Mouse (Mus musculus) midbrain, embryonic 12.5 days (tissue): Measurements from ENCODE around the gene S1pr1. TPM values are rescaled to one million over a fixed set of nuclear protein-coding genes. Genes with fewer than 3 reads are reported as not detected.
A peak's percentile ranks its signal among the peaks of the same experiment; 100 is the strongest.

Source experiments
- ATAC-seq: fragments of 200-750 bp; cut with Nextera tagmentation; 2 replicates; pipeline ENCODE4 v1.8.0; 2017; ENCODE audit warnings: low read depth, moderate TSS enrichment, moderate library complexity; ENCODE audit not compliant: low FRiP score
- H3K27ac ChIP-seq: fragments of 300-500 bp; sonication (generic); replicated peaks from 2 replicates; pipeline ENCODE4 v1.5.1; 2016; ENCODE audit warnings: mild to moderate bottlenecking
- H3K27me3 ChIP-seq: fragments of 300-500 bp; sonication (generic); 2 replicates; pipeline ENCODE4 v1.6.1; 2016; ENCODE audit warnings: mild to moderate bottlenecking
- H3K36me3 ChIP-seq: fragments of 300-500 bp; sonication (generic); 2 replicates; pipeline ENCODE4 v1.6.1; 2016
- H3K4me1 ChIP-seq: fragments of 300-500 bp; sonication (generic); 2 replicates; pipeline ENCODE4 v1.6.1; 2016
- H3K4me2 ChIP-seq: fragments of 300-500 bp; sonication (generic); replicated peaks from 2 replicates; pipeline ENCODE4 v1.6.1; 2016; ENCODE audit warnings: mild to moderate bottlenecking, moderate library complexity
- H3K4me3 ChIP-seq: fragments of 300-500 bp; sonication (generic); 2 replicates; pipeline ENCODE4 v1.5.1; 2016; ENCODE audit warnings: mild to moderate bottlenecking
- H3K9ac ChIP-seq: fragments of 300-500 bp; sonication (generic); replicated peaks from 2 replicates; pipeline ENCODE4 v1.6.1; 2016; ENCODE audit warnings: mild to moderate bottlenecking, moderate library complexity
- H3K9me3 ChIP-seq: fragments of 300-500 bp; sonication (generic); 2 replicates; pipeline ENCODE4 v1.6.1; 2016; ENCODE audit warnings: mild to moderate bottlenecking
- WGBS: fragments of 180-500 bp; shearing (Covaris S2); methylation state at CpG from one replicate; pipeline ENCODE4 v1.1.7; 2016; 5-methylcytosine and 5-hydroxymethylcytosine counted together
- polyA plus RNA-seq: library from polyadenylated mRNA; unstranded; fragments of >200 nt; fragmentation: Nextera tagmentation; extraction: Ambion mirVana; gene quantifications from 2 replicates; pipeline ENCODE4 v1.2.1, GENCODE M21; 2016

The S1pr1 gene
- polyA plus RNA-seq, 1 experiment from 2014 or later = 20.8 TPM

DNA sequence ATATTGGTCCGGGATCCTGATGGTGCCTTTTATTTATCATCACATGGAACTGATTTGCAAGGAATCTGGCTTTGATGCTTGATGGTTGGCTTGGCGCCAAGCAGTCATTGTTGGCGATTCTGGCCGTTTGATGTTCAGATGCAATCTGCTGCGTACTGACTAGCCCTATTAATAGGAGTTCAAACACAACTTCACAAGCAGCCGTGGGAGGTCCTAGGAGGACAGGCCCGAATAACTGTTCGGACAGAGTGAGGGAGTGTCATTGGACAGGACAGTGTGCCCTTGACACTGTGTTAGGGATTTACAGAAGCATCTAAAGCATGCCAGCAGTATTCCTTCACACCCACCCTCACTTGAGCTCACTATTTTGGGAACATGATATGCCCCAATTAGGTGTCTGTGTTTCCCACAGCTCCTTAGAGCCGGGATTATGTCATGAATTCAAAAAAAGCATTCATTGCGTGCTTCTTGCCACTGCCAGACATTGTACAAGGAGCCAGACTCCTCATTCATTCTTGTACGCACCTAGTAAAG is 23.0 kb upstream of the S1pr1 start:
- 56% methylated on average over 11 of the region's 11 CpGs for WGBS
- no peak overlapping the region for H3K9ac ChIP-seq
- H3K4me2 ChIP-seq = no peak overlapping the region
- peaks cover 5% of the 10 kb centered on the region; the same call in 1 of the 2 replicates for H3K4me1 ChIP-seq
- H3K27ac ChIP-seq = no peak overlapping the region
- H3K27me3 ChIP-seq = no peaks in the 10 kb centered on the region
- H3K36me3 ChIP-seq = no peaks in the 10 kb centered on the region
- peak; percentile 71 for ATAC-seq
- no peak overlapping the region for H3K4me3 ChIP-seq
- no peaks in the 10 kb centered on the region for H3K9me3 ChIP-seq

DNA sequence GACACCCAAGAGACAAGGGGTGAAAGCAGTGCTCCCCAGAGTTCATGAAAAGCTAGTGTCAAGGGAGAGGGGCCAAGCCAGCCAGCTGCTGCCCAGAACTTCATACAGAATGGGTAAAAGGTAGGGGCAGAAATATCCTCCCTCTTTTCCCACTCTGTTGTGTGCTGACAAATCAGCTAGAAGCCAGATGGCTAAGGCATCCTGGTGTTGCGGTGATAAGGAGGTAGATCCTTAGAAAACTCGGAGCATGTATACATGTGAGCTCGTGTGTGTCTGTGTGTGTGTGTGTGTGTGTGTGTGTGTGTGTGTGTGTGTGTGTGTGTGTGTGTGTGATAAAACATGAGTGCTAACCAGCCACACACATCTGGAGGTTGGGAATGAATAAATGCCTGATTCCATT is 20.7 kb upstream of the S1pr1 start:
- 88% methylated on average over 3 of the region's 3 CpGs for WGBS
- H3K4me2 ChIP-seq = no peak overlapping the region
- ATAC-seq = no peak
- no peak overlapping the region for H3K27ac ChIP-seq
- H3K9me3 ChIP-seq = no peaks in the 10 kb centered on the region
- no peak overlapping the region for H3K4me3 ChIP-seq
- no peaks in the 10 kb centered on the region for H3K27me3 ChIP-seq
- no peaks in the 10 kb centered on the region for H3K36me3 ChIP-seq
- peaks cover 5% of the 10 kb centered on the region; the same call in 1 of the 2 replicates for H3K4me1 ChIP-seq
- H3K9ac ChIP-seq = no peak overlapping the region

- peaks cover 5% of the 10 kb centered on the region; the same call in 1 of the 2 replicates for H3K4me1 ChIP-seq
- no peak overlapping the region for H3K9ac ChIP-seq
- H3K4me2 ChIP-seq = no peak overlapping the region
- ATAC-seq = no peak
- no peak overlapping the region for H3K27ac ChIP-seq
- WGBS = 86% methylated on average over 3 of the region's 3 CpGs
- H3K27me3 ChIP-seq = no peaks in the 10 kb centered on the region
- H3K9me3 ChIP-seq = no peaks in the 10 kb centered on the region
- H3K4me3 ChIP-seq = no peak overlapping the region
- H3K36me3 ChIP-seq = no peaks in the 10 kb centered on the region
Measured at GRCm38 (mm10) chr3:115734841-115735240, 20.0 kb upstream of the S1pr1 start.

DNA sequence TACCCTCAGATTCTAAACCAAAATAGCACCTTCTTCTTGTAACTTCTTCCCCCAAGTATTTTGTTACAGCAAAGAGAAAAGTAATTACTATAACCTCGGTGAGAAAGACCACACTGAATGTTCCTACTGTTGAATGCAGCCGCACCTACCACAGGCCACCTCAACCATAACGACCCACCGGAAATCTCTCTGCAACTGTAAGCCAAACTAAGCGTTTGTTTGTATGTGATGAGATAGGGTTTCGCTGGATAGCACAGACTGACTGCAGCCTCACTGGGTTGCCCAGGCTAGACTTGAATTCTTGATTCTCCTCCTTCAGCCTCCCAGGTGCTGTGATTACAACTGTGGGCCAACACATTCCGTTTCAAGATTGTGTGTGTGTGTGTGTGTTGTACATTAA is 15.5 kb upstream of the S1pr1 start:
- no peak for ATAC-seq
- no peak overlapping the region for H3K4me2 ChIP-seq
- no peaks in the 10 kb centered on the region for H3K9me3 ChIP-seq
- no peak overlapping the region for H3K9ac ChIP-seq
- peaks cover 2% of the 10 kb centered on the region; the same call in 1 of the 2 replicates for H3K4me1 ChIP-seq
- no peak overlapping the region for H3K27ac ChIP-seq
- H3K27me3 ChIP-seq = no peaks in the 10 kb centered on the region
- H3K36me3 ChIP-seq = no peaks in the 10 kb centered on the region
- WGBS = 93% methylated on average over 7 of the region's 7 CpGs
- H3K4me3 ChIP-seq = no peak overlapping the region

- Histone ChIP-seq H3K36me3 (no peaks in the 10 kb centered on the region), H3K9ac (no peak overlapping the region), H3K27me3 (no peaks in the 10 kb centered on the region), H3K27ac (no peak overlapping the region), H3K4me2 (no peak overlapping the region), H3K4me1 (peaks cover 2% of the 10 kb centered on the region; the same call in 1 of the 2 replicates), H3K4me3 (no peak overlapping the region), H3K9me3 (no peaks in the 10 kb centered on the region)
- 72% methylated on average over 7 of the region's 7 CpGs for WGBS
- ATAC-seq = no peak
Measured at GRCm38 (mm10) chr3:115729187-115729586, 14.3 kb upstream of the S1pr1 start.

GRCm38 (mm10) chr3:115728211-115728610 is 13.3 kb upstream of the S1pr1 start:
- Histone ChIP-seq H3K9me3 (no peaks in the 10 kb centered on the region), H3K4me1 (peaks cover 2% of the 10 kb centered on the region; the same call in 1 of the 2 replicates), H3K4me2 (no peak overlapping the region), H3K27ac (no peak overlapping the region), H3K36me3 (no peaks in the 10 kb centered on the region), H3K27me3 (no peaks in the 10 kb centered on the region), H3K4me3 (no peak overlapping the region), H3K9ac (no peak overlapping the region)
- no peak; the same call in 1 of the 2 replicates for ATAC-seq
- 47% methylated on average over 3 of the region's 3 CpGs for WGBS

- no peak overlapping the region for H3K27ac ChIP-seq
- peaks cover 2% of the 10 kb centered on the region for H3K27me3 ChIP-seq
- H3K36me3 ChIP-seq = no peaks in the 10 kb centered on the region
- ATAC-seq = no peak
- no peak overlapping the region for H3K4me2 ChIP-seq
- no peaks in the 10 kb centered on the region for H3K9me3 ChIP-seq
- no peak overlapping the region for H3K4me3 ChIP-seq
- no peak overlapping the region for H3K9ac ChIP-seq
- H3K4me1 ChIP-seq = peaks cover 8% of the 10 kb centered on the region
- 85% methylated on average over 6 of the region's 6 CpGs for WGBS
Measured at GRCm38 (mm10) chr3:115718886-115719285, 4.0 kb upstream of the S1pr1 start.

DNA sequence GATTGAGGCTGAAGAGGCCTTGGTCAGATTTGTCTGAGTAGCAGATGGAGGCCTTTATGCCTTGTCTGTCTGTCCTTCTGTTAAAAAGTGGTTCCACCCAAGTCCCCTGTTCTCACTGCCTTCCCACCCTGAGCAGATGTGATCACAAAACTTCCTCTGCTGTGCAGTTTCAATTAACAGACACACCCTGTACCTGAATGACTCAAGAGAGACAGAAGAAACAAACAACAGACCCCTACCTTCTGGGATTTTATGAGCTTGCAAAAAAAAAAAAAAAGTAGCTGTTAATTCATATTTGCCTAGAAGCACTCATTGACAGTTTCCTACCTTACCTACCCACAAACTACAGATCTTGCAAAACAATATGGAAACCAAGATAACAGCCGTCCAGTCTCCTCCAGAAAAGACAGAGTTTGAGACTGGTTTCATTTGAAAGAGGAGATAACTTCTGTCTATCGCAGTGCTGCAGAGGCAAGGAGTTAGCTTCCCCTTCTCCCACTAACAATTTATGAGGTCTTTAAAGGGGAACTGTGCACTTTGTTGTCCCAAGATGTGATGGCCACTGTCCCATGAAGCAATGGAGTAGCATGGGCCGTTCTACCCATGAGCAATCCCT is 1.1 kb upstream of the S1pr1 start:
- Histone ChIP-seq H3K27me3 (peaks cover 8% of the 10 kb centered on the region), H3K4me2 (peak overlapping the region; percentile 67), H3K4me3 (peak overlapping the region; percentile 53), H3K9ac (peak overlapping the region; percentile 70; the same call in 1 of the 2 replicates), H3K9me3 (no peaks in the 10 kb centered on the region), H3K27ac (peak overlapping the region; percentile 75; the same call in 1 of the 2 replicates), H3K36me3 (no peaks in the 10 kb centered on the region), H3K4me1 (peaks cover 18% of the 10 kb centered on the region)
- 87% methylated on average over 3 of the region's 3 CpGs for WGBS
- ATAC-seq = no peak

DNA sequence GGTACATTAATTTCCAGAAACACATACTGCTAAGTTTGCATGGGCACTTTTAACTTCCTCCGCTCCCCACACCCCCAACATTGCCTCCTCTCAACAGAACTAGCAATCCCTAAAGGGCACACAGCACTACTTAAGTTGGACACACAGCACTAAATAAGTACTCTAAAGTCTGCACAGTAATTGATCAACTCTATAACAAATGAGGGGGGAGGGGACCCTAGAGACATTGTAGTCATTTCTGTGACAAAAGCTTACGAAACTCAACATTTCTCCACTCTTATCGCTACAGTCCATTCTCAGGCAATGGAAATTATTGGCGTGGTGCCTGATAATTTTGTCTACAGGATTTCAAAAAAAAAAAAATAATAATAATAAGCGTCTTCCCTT is 830 bp downstream of the S1pr1 start:
- WGBS = 7% methylated on average over 5 of the region's 5 CpGs
- peaks cover 21% of the 10 kb centered on the region for H3K4me1 ChIP-seq
- H3K27ac ChIP-seq = 0 out of 2 replicates have a peak overlapping the region, but pooled peaks have one; percentile 16
- no peaks in the 10 kb centered on the region for H3K36me3 ChIP-seq
- H3K4me2 ChIP-seq = peak overlapping the region; percentile 67
- H3K4me3 ChIP-seq = peak overlapping the region; percentile 53
- H3K9ac ChIP-seq = peak overlapping the region; percentile 47
- peaks cover 8% of the 10 kb centered on the region for H3K27me3 ChIP-seq
- ATAC-seq = no peak
- H3K9me3 ChIP-seq = no peaks in the 10 kb centered on the region

- H3K9me3 ChIP-seq = no peaks in the 10 kb centered on the region
- WGBS = 11% methylated on average over 22 of the region's 22 CpGs
- peak overlapping the region; percentile 53 for H3K4me3 ChIP-seq
- H3K36me3 ChIP-seq = no peaks in the 10 kb centered on the region
- peak overlapping the region; percentile 67 for H3K4me2 ChIP-seq
- peaks cover 8% of the 10 kb centered on the region for H3K27me3 ChIP-seq
- peak overlapping the region; percentile 47; the same call in 1 of the 2 replicates for H3K9ac ChIP-seq
- 0 out of 2 replicates have a peak overlapping the region, but pooled peaks have one; percentile 16 for H3K27ac ChIP-seq
- no peak for ATAC-seq
- H3K4me1 ChIP-seq = peaks cover 22% of the 10 kb centered on the region
Measured at GRCm38 (mm10) chr3:115713417-115714048, 1.3 kb downstream of the S1pr1 start.

GRCm38 (mm10) chr3:115712808-115713200 is 2.1 kb downstream of the S1pr1 start:
- no peaks in the 10 kb centered on the region for H3K9me3 ChIP-seq
- no peak for ATAC-seq
- peaks cover 22% of the 10 kb centered on the region for H3K4me1 ChIP-seq
- no peak overlapping the region for H3K9ac ChIP-seq
- H3K27ac ChIP-seq = no peak overlapping the region
- no peaks in the 10 kb centered on the region for H3K36me3 ChIP-seq
- H3K4me3 ChIP-seq = peak overlapping the region; percentile 53; the same call in 1 of the 2 replicates
- peaks cover 8% of the 10 kb centered on the region for H3K27me3 ChIP-seq
- 16% methylated on average over 9 of the region's 9 CpGs for WGBS
- H3K4me2 ChIP-seq = peak overlapping the region; percentile 67
